Mouse (Mus musculus): Measurements from ENCODE around the gene Plekhj1. TPM values are rescaled to one million over a fixed set of nuclear protein-coding genes. Genes with fewer than 3 reads are reported as not detected.

The Plekhj1 gene
- polyA plus RNA-seq (2012; rRNA removed), result 107 and 143 TPM in 2 replicates

DNA sequence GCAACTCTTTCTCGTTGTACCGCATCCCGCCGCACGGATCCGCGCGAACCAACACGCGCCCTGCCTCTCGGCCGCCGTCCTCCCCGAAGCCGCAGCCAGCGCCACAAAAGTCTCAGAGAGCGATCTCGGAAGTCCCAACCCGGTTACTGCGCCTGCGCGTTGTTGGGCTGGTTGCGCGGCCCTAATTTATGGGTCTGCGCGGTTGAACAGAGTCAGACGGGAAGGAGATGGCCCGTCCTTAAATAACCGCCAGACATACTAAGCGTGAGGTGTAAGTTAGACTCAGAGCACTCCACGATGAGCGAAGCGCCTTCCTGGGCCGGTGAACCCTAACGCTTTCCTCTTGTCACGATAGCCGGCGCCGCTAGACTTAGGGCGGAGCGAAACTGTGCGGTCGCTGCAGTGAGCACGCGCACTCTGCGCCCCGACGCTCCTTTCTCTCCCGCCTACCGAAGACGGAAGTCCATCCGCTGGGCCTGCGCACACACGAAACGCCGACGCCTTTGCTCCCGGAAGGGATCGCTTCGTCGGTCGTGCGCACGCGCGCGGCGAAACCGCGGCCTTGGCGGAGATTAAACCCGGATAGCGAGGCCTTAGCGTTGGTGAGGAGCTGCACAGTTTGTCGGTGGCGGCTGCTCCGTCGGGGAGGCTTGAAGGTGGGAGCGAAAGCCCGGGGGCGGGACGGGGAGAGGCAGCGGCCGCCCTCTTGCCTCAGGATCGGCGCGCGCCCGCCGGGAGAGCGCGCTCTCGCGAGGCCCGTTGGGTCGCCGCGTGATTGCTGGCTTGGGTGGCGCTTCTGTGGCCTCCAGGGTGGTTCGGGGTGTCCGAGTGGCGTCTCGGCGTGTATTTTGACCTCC is at the start of gene Plekhj1, which contains the start of gene Sf3a2:
TSS of gene Plekhj1 (minus strand) at position 477 of the 857 bp plus-strand sequence.
TSS of gene Sf3a2 (plus strand) at position 49 of the 857 bp plus-strand sequence.

GRCm38 (mm10) chr10:80843931-80844547 is 45.6 kb upstream of the Plekhj1 start, which contains the start of gene Lingo3:
Gene Lingo3 (minus strand): TSS chr10:80844039.

GRCm38 (mm10) chr10:80826151-80827062 is 28.0 kb upstream of the Plekhj1 start, which contains the start of gene Oaz1:
Gene Oaz1 (plus strand): TSS chr10:80826656.

GRCm38 (mm10) chr10:80813366-80813765 is 14.9 kb upstream of the Plekhj1 start, which contains the start of gene Jsrp1:
Gene Jsrp1 (minus strand): TSS chr10:80813498.

GRCm38 (mm10) chr10:80804916-80805315 is 6.5 kb upstream of the Plekhj1 start, which contains the start of gene Amh:
Gene Amh (plus strand): TSS chr10:80805243.

GRCm38 (mm10) chr10:80754594-80755290 is 43.7 kb downstream of the Plekhj1 start, which contains the start of gene Dot1l:
Gene Dot1l (plus strand): TSS chr10:80755206.

Other genes with a start within 250 kb of the Plekhj1 start
- gene Rexo1, start 237.1 kb downstream of the Plekhj1 start, polyA plus RNA-seq (2012; rRNA removed), result 43.3 and 54.8 TPM in 2 replicates
- 10.5 and 12.0 TPM in 2 replicates for gene Klf16, start 221.3 kb downstream of the Plekhj1 start, polyA plus RNA-seq (2012; rRNA removed)
- 97.0 and 107 TPM in 2 replicates for gene Abhd17a, start 208.3 kb downstream of the Plekhj1 start, polyA plus RNA-seq (2012; rRNA removed)
- 48.7 and 54.0 TPM in 2 replicates for gene Scamp4, start 195.8 kb downstream of the Plekhj1 start, polyA plus RNA-seq (2012; rRNA removed)
- 9.7 and 11.8 TPM in 2 replicates for gene Adat3, start 195.7 kb downstream of the Plekhj1 start, polyA plus RNA-seq (2012; rRNA removed)
- 5.1 and 5.9 TPM in 2 replicates for gene Gm49322, start 192.6 kb downstream of the Plekhj1 start, polyA plus RNA-seq (2012; rRNA removed)
- gene Csnk1g2, start 175.8 kb downstream of the Plekhj1 start, polyA plus RNA-seq (2012; rRNA removed), result 169 and 230 TPM in 2 replicates
- 65.9 and 84.8 TPM in 2 replicates for gene Btbd2, start 141.6 kb downstream of the Plekhj1 start, polyA plus RNA-seq (2012; rRNA removed)
- gene Mknk2, start 120.5 kb downstream of the Plekhj1 start, polyA plus RNA-seq (2012; rRNA removed), result 86.7 and 103 TPM in 2 replicates
- gene Mob3a, start 96.6 kb downstream of the Plekhj1 start, polyA plus RNA-seq (2012; rRNA removed), result 21.9 and 34.8 TPM in 2 replicates
- gene Izumo4, start 96.4 kb downstream of the Plekhj1 start, polyA plus RNA-seq (2012; rRNA removed), result 24.8 and 32.5 TPM in 2 replicates
- gene Ap3d1, start 56.4 kb downstream of the Plekhj1 start, polyA plus RNA-seq (2012; rRNA removed), result 112 and 113 TPM in 2 replicates
- 55.5 and 55.9 TPM in 2 replicates for gene Dot1l, start 43.4 kb downstream of the Plekhj1 start, polyA plus RNA-seq (2012; rRNA removed)
- 101 and 144 TPM in 2 replicates for gene Sf3a2, start 428 bp downstream of the Plekhj1 start, polyA plus RNA-seq (2012; rRNA removed)
- gene Amh, start 6.6 kb upstream of the Plekhj1 start, polyA plus RNA-seq (2012; rRNA removed), result 1.3 and 1.4 TPM in 2 replicates
- 1.2 and 1.5 TPM in 2 replicates for gene Jsrp1, start 14.9 kb upstream of the Plekhj1 start, polyA plus RNA-seq (2012; rRNA removed)
- gene Oaz1, start 28.0 kb upstream of the Plekhj1 start, polyA plus RNA-seq (2012; rRNA removed), result 668 and 753 TPM in 2 replicates
- 0.46 and 0.48 TPM in 2 replicates for gene Lingo3, start 45.4 kb upstream of the Plekhj1 start, polyA plus RNA-seq (2012; rRNA removed)
- gene Lsm7, start 56.6 kb upstream of the Plekhj1 start, polyA plus RNA-seq (2012; rRNA removed), result 416 and 423 TPM in 2 replicates
- gene Sppl2b, start 56.6 kb upstream of the Plekhj1 start, polyA plus RNA-seq (2012; rRNA removed), result 43.7 and 57.8 TPM in 2 replicates
- gene Tmprss9, start 73.2 kb upstream of the Plekhj1 start, polyA plus RNA-seq (2012; rRNA removed), result 0.01 and 0.02 TPM in 2 replicates
- 199 and 235 TPM in 2 replicates for gene Timm13, start 102.3 kb upstream of the Plekhj1 start, polyA plus RNA-seq (2012; rRNA removed)
- 69.6 and 106 TPM in 2 replicates for gene Lmnb2, start 119.6 kb upstream of the Plekhj1 start, polyA plus RNA-seq (2012; rRNA removed)
- gene Gadd45b, start 131.4 kb upstream of the Plekhj1 start, polyA plus RNA-seq (2012; rRNA removed), result 12.2 and 15.1 TPM in 2 replicates
- 3.4 and 5.5 TPM in 2 replicates for gene Gng7, start 216.3 kb upstream of the Plekhj1 start, polyA plus RNA-seq (2012; rRNA removed)
- 5.8 and 6.1 TPM in 2 replicates for gene Diras1, start 227.0 kb upstream of the Plekhj1 start, polyA plus RNA-seq (2012; rRNA removed)
- 26.5 and 35.6 TPM in 2 replicates for gene Slc39a3, start 238.8 kb upstream of the Plekhj1 start, polyA plus RNA-seq (2012; rRNA removed)